Mouse (Mus musculus) heart, adult 18-20 months (tissue): ENCODE data around the gene Hps4. TPM values are rescaled to one million over a fixed set of nuclear protein-coding genes. Genes with fewer than 3 reads are reported as not detected.

Experiments used
- DNase-seq, 2 experiments: peaks; one replicate each; pipeline ENCODE4 v3.0.0; 2021 to 2022; ENCODE audit warnings: mixed read lengths in 1 of 2
- total RNA-seq, 2 experiments: library from RNA; stranded (reverse); gene quantifications; 2 replicates each; pipeline ENCODE4 v1.2.3; 2021

Hps4 gene
- total RNA-seq, 2 experiments from 2014 or later = 10.5 to 12.4 TPM

DNA sequence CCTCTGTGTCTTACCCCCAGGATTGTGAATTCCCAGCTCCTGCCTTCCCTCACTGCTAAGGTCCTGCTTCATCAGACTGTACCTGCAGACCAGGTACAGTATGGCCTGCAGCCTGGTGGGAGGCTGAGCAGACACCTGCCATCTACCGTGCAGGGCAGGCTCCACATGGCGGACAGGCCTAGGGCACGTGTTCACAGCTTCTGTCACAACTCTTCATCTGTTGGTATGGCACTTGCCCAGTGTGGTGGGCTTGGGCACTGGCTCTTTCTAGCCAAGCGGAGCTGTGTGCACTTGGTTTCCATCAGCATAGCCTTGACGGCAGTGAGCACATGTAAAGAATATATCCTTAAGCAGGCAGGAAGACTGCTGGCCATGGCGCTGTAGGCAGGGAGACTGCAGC is 24.0 kb downstream of the Hps4 start:
- DNase-seq = no peak

DNA sequence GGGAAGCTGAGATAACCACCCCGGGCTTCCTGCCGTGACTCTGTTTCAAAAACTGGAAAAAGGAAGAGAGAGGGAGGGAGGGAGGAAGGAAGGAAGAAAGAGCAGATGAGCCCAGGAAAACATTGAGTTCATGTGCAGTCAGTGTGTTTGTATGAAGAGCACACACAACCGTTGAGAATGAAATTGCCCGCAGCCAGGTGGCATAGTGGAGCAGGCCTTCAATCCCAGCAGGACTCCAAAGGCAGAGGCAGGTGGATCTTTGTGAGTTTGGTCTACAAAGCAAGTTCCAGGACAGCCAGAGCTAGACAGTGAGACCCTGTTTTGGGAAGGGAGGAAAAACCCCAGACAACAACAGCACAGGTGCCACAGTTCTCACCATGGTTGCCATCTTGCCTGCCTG is 24.5 kb downstream of the Hps4 start:
- no peak for DNase-seq

DNA sequence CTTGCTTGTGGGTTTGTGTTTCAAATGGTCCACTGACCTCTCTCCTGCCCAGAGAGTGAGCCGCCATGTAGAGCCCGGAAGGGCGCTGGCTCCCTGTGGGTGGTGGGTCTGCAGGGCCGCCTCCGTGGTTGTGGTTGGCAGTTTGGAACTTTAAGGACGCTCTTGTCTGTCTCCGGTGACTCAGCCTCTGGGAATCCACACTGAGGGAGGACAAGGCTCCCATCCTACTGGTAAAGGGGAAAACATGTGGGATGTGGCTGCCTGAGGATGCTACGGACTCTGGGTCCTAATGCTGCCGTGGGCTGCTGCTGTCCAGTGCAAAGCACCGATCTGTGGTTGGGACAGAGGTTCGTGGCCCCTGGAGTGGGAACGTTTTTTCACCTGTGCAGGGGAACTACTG is 25.0 kb downstream of the Hps4 start:
- DNase-seq = no peak

DNA sequence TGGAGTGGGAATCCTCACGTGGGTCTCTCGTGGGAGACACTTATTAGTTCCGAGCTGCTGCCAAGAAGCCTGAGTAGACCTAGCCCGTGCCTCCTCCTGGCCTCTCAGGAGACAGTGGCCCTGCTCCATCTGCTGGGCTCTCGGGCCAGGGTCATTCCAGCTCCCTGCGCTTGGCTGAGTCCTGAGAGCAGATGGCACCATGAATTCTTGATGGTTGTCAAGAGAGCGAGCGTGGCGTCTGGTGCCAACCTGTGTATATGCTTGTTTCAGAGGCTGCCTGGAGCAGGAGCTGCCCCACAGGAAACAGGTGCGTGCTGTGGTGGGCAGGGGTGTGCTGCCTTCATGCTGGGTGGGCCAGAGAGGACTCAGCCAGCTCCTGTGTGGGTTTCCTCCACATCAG is 25.8 kb downstream of the Hps4 start:
- no peak for DNase-seq

DNA sequence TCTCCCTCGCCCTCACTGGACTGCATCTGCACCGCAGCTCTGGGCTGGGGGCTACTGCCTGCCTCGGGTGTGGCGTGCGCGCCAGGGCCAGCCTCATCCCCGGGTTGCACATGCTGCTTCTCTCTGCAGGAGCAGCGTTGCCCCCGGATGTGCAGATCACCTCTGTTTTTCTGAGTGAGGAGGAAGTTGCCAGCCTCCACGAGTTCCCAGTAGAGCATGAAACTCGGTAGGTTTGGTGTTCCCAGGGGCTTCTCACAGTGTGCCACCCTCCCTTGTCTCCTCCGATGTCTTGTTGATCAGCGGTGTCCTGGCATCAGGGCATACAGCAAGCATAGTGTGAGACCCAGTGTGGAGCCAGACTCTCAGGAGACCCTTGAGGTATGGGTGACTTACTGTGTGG is 26.4 kb downstream of the Hps4 start:
- DNase-seq = no peak

DNA sequence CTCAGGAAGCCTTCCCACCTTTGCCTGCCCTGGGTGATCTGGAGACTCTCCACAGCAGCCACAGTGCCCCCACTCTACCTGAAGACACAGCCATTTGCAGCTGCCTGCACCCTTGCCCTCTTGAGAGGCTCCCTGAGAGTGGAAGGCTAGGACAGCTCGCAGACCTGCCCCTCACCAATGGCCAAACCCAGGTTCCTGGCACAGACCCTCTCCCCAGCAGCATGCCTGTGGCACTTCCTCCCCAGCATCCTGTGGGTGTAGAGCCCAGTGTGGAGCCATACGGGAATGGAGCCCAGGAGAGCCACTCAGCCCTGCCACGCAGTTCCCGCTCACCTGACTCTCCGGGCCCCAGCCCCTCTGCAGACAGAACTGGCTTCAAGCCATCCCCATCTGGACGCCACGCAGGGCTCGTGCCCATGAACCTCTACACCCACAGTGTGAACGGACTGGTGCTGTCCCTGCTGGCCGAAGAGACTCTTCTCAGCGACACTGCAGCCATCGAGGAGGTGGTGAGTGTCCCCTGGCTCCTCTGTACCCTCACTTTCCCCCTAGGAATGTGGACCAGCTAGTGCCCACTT is 27.4 kb downstream of the Hps4 start:
- no peak for DNase-seq

DNA sequence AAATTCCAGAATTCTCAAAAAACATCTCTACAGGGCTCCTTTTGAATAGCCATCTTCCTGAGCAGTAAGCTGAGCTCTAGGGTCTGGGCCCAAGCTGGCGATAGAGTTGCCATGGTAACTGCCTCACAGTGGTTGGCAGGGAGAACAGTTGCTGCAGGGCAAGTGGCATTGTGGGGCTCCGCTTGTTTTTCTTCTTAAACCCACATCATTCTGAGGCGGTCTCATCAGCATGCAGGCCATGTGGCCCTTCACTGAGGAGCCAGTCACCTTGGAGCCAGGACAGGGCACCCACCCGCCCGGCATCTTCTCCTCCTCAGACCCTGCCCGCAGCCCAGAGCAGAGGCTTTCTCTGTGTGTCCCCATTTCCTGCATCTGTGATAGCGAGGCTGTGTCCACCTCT is 29.1 kb downstream of the Hps4 start:
- no peak for DNase-seq

DNA sequence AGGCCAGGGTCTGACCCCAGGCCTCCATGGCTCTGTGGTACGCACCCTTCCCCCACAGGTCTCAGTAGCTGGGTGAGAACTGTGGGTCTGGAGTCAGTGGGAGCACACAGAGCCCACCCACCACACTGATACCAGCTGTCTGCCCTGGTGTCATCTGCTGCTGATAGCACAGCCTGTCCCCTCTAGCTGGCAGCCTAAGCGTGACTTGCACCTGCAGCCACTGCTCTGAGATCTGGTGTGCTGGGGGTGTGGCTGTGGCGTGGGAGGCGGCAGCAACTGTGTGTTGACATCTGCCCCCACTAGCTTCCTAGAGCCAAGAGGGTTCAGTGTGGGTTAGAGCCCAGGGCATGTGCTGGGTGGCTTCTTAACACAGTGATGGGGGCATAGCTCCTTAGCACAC is 33.2 kb downstream of the Hps4 start:
- no peak for DNase-seq

DNA sequence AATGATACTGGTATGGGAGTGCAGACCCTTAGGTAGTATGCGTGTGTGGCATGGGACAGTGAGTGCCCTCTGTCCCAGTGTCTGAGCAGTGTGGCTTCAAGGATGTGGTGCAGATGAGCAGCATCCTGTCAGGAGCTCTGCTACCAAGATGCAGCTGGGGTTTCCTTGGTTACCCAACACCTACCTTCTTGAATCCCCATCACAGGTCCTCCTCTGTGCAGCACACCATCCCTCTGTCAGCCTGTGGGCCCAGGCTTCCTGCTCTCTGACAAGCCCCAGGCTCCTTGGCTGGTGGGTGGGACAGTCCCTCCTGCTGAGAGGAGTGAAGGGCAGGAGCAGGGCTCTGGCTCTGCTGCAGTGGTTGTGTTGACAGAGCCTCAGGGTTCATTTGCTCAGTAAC is 34.5 kb downstream of the Hps4 start:
- DNase-seq = no peak

DNA sequence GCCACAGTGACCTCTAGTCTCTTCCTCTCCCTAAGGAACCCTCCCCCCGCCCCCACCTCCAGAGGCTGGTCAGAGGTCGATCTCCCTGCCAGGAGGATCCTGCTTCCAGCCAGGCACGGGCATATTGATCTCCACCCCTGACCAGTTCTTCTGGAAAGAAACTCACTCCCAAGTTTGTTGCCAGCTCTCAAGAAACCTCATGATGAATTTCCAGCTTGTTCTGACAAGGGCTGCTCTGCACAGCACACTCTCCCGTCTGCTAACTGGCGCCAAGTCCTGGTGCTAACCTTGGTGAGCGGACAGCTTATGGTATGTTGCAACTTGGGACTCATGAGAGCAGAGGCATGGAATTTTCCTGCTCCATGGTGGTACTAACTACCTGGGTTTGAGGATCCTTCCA is 35.8 kb downstream of the Hps4 start:
- no peak for DNase-seq

DNA sequence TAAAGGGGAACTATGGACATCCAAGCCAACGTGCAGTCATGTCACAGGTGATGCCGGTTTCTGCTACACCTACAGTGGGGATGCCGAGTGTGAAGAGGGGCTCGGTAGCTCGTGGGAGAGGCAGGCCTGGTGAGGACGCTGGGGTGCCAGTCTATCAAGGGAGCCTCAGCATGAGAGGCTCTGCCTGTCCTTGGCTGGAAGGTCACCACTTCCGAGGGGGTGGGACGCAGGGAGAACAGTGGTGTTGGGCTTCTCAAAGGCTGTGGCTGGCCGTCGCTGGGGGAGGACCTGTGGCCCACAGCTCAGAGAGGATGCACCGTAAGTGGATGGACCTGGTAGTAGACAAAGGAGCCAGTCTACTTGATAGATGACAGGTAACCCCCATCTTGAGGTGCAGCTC is 38.3 kb downstream of the Hps4 start:
- no peak for DNase-seq

DNA sequence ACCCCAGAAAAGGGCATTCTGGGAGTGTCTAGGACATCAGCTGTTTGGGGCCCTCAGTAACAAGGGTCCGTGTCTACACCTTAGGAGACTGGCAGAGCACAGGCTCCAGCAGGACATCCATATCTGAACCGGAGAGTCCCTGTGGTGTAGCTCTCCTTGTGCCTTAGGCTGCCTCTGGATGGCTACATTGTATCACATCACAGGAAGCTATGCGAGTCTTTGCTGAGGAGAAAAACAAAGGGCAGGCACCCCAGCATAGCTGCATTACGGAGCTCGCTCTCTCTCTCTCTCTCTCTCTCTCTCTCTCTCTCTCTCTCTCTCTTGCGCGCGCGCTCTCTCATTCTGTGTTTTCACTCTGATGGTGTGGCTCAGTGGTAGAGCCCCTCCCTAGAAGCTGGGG is 39.2 kb downstream of the Hps4 start:
- no peak for DNase-seq

DNA sequence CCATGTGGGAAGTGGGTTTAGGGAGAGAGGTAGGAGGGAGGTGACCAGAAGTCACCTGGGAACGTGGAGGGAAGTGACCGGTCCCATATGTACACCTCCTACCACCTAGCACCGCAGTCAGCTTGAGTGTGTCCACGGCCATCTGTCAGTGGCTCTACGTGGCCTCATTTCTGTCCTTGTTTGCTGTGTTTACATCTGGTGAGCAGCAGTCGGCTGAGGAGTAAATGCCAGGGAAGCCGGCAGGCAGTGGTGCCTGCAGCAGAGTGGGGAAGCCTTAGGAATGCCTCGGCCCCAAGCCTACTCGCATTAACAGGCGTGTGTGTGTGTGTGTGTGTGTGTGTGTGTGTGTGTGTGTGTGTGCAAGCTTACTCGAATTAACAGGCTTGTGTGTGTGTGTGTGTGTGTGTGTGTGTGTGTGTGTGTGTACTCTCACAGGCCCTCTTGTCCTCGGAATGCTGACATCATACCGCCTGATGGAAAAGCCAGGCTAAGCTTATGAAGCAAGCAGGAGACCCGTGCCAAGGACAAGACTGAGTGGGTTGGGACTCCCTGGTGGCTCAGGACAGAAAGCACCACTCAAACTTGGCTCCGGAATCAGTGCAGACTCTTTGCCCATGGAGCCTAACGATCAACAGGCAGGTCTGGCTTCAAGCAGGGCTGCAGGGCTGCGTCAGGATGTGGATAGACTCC is 39.9 kb downstream of the Hps4 start:
- peak; percentile 47 to 73 for DNase-seq

DNA sequence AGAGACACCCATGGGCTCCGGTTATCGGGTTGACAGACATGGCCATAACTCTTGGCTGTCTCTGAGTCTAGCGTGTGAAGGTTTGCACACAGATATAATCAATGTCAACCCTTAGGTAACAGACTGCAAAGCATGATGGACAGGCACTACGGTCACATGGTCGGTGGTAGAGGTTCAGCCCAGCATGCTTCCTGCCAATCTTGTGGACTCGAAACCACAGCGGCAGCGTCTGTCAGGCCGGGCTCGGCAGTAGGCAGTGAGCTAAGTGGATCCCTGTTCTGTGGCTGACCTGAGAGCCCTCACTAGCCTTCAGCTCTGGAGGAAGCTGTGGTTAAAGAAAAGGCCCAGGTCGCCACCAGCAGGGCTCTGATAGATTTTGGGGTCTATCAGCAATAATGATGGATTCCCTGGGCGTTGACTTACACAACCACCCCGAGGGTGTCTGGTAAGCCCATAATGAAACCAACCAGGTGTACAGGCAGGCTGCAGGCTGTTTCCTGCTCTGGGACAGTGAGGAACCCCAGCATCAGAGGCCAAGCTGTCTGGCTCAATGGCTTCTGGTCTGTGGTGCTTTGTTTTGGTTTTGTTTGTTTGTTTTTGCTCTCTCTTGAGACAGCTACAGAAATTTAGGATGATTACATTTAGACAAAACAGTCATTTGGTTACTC is 42.1 kb downstream of the Hps4 start:
- no peak for DNase-seq

DNA sequence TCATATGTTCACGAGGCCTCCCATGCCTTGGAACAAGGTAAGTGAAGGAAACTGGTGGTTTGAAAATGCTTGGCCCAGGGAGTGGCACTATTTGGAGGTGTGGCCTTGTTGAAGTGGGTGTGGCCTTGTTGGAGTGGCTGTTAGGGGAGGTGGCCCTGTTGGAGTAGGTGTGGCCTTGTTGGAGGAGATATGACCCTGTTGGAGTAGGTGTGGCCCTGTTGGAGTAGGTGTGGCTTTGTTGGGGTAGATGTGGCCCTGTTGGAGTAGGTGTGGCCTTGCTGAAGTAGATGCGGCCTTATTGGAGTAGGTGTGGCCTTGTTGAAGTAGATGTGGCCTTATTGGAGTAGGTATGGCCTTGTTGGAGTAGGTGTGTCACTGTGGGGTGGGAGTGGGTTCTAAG is 43.1 kb downstream of the Hps4 start:
- DNase-seq = no peak

DNA sequence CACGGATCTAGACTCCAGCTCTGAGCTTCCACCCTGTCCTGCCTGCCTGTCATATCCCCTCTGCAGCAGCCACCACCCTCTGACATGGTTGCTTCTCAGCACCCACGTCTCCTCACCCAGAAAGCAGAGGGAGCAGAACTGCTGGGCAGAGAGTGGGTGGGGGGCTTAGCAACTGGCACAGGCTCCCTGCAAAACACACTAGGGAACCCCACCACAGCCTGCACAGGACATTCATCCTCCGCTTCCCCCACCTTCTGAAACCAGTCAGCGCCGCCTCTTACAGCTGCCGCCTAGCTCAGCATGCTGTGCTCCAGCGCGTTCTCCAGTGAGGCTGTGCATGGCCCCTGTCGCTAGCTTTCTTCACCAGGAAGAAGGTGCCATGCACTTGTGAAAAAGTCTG is 46.5 kb downstream of the Hps4 start:
- DNase-seq = no peak

DNA sequence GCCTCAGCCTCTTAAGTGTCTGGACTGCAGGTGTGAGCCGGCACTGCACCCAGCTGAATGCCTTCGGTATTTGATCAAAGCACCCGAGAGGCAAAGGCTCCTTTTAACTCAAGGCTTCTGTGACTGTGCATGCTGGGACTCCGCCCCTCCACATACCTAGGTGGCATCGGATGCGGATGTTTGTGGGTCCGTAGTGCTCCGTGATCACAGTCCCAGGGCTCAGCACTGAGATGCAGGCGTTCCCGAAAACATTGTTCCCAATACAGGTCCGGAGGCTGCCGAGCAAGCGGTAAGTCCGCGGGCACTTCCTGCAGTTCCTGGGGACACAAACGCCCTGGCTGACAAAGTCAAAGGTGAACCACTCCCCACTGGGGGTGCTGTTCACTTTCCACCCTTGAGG is 48.1 kb downstream of the Hps4 start:
- DNase-seq = no peak

DNA sequence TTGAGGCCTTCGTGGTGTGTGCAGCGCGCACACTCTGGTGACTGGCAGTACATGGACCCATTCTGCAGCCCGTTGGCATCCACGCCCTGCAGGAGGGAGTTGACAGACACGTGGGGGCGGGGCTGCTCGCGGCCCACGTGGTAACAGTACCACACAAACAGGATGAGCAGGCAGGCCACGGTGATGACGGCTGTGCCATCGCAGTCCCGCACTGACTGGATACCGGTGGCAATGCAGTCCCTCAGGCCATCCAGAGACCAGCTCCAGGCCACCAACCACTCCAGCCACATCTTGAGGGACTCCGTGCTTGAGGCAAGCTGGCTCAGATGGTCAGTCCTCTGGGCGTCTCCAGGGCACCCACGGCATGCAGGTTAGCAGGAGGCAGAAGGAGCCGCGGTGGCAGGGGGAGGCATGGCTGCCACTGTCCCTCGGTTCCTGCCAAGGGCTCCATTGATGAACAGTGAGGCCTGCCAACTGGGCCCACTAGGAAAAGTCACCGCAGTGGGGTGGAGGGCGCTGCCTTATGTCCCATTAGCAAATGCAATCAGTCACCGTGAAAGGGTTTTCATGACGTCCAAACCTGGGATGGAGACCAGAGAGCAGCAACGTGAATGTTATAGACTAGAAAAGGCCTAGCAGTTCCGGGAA is 48.9 kb downstream of the Hps4 start:
- DNase-seq = no peak

DNA sequence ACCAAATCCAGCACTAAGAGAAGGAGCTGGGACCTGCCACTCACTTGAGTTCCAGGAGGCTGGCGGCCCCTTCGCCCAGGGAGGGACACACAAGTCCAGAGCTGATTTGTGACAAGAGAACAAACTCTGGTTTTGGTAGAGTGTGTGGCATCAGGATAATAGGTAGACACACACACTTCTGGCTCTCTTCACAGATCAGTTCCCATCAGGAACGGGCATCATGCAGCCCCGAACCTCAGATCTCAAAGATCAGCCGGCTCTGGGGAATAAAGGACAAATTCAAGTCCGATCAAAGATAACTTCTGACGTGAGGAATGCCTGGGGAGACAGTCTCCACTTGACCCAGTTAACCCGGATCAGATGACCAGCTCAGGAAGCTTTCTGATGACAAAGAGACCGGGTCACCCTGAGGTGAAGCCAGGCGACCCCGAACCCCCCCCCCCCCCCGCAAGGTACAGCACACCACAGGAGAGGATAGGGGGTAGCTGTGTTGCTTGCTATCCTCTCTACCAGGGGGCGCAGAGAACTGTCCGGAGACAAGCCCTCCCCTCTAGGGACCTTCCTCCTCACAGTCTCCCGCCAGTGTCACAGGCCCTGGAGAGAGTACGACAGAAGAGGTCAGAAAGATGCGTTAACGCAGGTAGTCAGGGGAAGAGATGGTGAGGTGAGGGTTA is 51.0 kb downstream of the Hps4 start:
- DNase-seq = no peak

DNA sequence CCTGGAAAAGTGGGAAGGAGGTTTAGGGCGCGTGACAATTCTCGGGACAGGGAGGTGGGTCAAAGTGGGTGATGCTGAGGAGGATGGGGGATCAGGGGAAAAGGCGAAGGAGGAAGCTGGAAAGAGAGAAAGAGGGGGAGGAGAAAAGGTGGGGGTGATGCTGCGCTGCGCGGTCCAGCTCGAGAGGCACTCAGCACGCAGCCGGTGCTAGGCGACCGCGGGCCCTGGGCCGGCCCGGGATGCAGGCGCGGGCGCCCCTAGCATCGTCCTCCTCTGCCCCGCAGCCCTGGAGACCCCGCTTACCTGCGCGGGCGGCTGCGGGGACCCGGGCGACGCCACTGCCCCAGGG is 51.5 kb downstream of the Hps4 start:
- no peak for DNase-seq

DNA sequence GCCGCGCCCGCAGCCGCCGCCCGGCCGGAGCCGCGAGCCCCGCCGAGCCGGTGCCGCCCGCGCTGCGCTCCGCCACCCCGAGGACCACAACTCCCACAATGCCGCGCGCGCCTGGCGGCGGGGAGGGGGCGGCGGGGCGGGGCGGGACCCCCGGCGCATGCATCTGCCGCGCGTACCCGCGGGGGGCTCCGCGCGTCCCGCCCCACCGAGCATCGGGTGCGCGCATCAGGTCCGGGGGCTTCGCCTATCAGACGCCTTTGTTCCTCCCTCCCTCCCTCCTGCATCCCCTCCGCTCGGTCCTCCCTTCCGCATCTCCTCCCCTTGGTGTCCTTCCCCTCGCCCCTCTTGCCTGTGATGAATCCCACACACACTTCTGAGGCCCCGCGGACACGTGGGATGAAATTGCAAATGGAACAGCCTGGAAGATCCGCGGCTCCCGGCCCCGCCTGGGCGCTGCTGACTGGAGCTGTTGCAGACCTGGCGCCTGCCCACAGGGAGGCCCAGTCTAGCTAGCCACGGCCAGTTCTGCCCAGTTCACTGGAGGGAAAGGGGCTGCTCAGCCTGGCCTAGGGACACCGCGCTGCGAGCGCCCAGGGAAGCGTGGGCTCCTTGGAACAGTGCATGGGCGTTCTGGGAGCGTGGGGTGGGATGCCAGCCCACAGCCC is 52.0 kb downstream of the Hps4 start, which contains the start of gene Asphd2:
Gene Asphd2, minus strand, starts transcription at position 88 of the 665 bp plus-strand sequence.
- peak; percentile 18 to 45 for DNase-seq

DNA sequence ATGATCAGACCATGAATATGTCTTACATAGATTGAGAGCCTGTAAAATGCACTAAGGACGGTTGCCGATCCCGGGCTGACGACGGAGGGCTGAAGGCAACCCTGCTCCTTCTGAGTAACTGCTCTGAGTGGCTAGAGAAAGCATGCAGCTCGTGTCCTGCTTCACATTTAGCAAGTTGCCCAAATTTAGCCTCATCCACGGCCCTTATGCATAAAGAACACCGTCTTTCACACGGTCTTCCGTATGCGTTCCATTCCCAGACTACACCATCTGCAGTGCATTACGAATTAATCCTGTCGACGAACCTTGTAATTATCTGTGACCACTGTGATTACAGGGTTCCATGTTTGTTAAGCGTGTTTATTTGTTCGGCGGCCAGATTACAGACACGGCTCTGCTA is 53.2 kb downstream of the Hps4 start:
- no peak for DNase-seq
